Mouse (Mus musculus) mouse trophoblast stem cell (cell line): ENCODE results near the gene Spats1.
"Not testable (repeated sequence)": the region's sequence is repeated elsewhere in the genome, so short reads cannot be mapped to it uniquely, and the experiment has no call there.

Experiments used
- in situ Hi-C, 2 experiments: fragments of 300-500 bp; cut with MseI, MboI; formaldehyde crosslinking; loops; 2 replicates in 1 of 2; 3 replicates in 1 of 2; pipeline ENCODE4 v1.15.1; 2025

Gene Spats1

GRCm38 (mm10) chr17:45490532-45491154, 15.4 kb upstream of the Spats1 start:
- in situ Hi-C loops: no loop called here

GRCm38 (mm10) chr17:45489736-45490135, 14.5 kb upstream of the Spats1 start:
- in situ Hi-C loops: no loop called here

- in situ Hi-C loops: no loop called here
Measured at GRCm38 (mm10) chr17:45488321-45489254, 13.4 kb upstream of the Spats1 start.

- in situ Hi-C loops: no loop called here
Measured at GRCm38 (mm10) chr17:45487216-45487615, 12.0 kb upstream of the Spats1 start.

GRCm38 (mm10) chr17:45485581-45485980, 10.4 kb upstream of the Spats1 start:
- in situ Hi-C loops: no loop called here

- in situ Hi-C loops: loop anchor here (5.0 kb wide), 1 partner anchor 72 kb away; no protein-coding TSS in a partner anchor
Measured at GRCm38 (mm10) chr17:45480429-45480828, 5.2 kb upstream of the Spats1 start.

GRCm38 (mm10) chr17:45478234-45478825, 3.1 kb upstream of the Spats1 start:
- in situ Hi-C loops: loop anchor here in 1 of 2 experiments (5.0 kb wide), 1 partner anchor 54 kb away; no protein-coding TSS in a partner anchor

- in situ Hi-C loops: no loop called here
Measured at GRCm38 (mm10) chr17:45474146-45474545, 1.1 kb downstream of the Spats1 start.

GRCm38 (mm10) chr17:45473667-45474066, 1.5 kb downstream of the Spats1 start:
- in situ Hi-C loops: no loop called here

GRCm38 (mm10) chr17:45470726-45471125, 4.5 kb downstream of the Spats1 start:
- in situ Hi-C loops: no loop called here

GRCm38 (mm10) chr17:45468302-45468701, 6.9 kb downstream of the Spats1 start:
- in situ Hi-C loops: no loop called here

- in situ Hi-C loops: no loop called here
Measured at GRCm38 (mm10) chr17:45466701-45467100, 8.5 kb downstream of the Spats1 start.

GRCm38 (mm10) chr17:45464255-45464654, 11.0 kb downstream of the Spats1 start:
- in situ Hi-C loops: no loop called here

GRCm38 (mm10) chr17:45462506-45462905, 12.7 kb downstream of the Spats1 start:
- in situ Hi-C loops: no loop called here

GRCm38 (mm10) chr17:45459062-45459461, 16.2 kb downstream of the Spats1 start:
- in situ Hi-C loops: no loop called here

GRCm38 (mm10) chr17:45458516-45458915, 16.7 kb downstream of the Spats1 start:
- in situ Hi-C loops: no loop called here

- in situ Hi-C loops: no loop called here
Measured at GRCm38 (mm10) chr17:45457487-45457886, 17.7 kb downstream of the Spats1 start.

- in situ Hi-C loops: no loop called here
Measured at GRCm38 (mm10) chr17:45456260-45457152, 18.7 kb downstream of the Spats1 start.

- in situ Hi-C loops: not testable (repeated sequence)
Measured at GRCm38 (mm10) chr17:45455783-45456182, 19.4 kb downstream of the Spats1 start.

GRCm38 (mm10) chr17:45454794-45455193, 20.4 kb downstream of the Spats1 start:
- in situ Hi-C loops: no loop called here

GRCm38 (mm10) chr17:45452271-45452670, 22.9 kb downstream of the Spats1 start:
- in situ Hi-C loops: no loop called here
